Mouse (Mus musculus): Measurements from ENCODE around the gene Fpgs. TPM values are rescaled to one million over a fixed set of nuclear protein-coding genes. Genes with fewer than 3 reads are reported as not detected.
A peak's percentile ranks its signal among the peaks of the same experiment; 100 is the strongest.

Gene Fpgs
- polyA plus RNA-seq (2021): 28.9 TPM

DNA sequence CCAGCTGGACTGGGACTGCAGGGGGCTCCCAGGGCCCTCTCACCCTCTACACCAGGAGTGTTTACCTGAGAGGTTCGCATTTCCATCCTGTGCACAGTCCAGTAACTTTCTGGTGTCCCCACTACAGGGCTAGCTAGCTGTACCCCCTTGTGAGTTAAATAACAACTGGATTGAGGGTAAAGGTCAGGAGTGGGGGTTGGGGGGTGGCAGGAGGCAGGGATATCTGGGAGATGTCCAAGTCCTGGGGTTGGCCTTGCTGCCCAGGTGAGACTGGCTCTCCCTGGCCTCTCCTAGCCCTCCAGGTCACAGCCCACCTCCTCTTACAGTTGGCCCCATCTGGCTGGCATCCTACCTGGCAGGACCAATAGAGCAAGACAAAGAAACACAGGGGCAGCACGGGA is at the start of gene Fpgs:
TSS of gene Fpgs (minus strand) at position 125 of the 401 bp plus-strand sequence.
- DNase-seq (ENCODE audit: low read depth, low spot score) (no peak), ATAC-seq (no peak)
- ChIA-PET POLR2A (interaction anchor here (0.6 to 1.3 kb wide), 2 partner anchors 8 to 65 kb away, joined by 4 to 5 read pairs; no protein-coding TSS in a partner anchor), CTCF (no interaction called here)
- in situ Hi-C loops (cut with MboI; ENCODE audit: low pct_unique_long_range_greater_than_20kb): no loop called here
- H3K27me3 ChIP-seq: no peaks in the 10 kb centered on the region
- no peak for TF ChIP-seq CTCF (IDR thresholded peaks at IDR 0.05)

DNA sequence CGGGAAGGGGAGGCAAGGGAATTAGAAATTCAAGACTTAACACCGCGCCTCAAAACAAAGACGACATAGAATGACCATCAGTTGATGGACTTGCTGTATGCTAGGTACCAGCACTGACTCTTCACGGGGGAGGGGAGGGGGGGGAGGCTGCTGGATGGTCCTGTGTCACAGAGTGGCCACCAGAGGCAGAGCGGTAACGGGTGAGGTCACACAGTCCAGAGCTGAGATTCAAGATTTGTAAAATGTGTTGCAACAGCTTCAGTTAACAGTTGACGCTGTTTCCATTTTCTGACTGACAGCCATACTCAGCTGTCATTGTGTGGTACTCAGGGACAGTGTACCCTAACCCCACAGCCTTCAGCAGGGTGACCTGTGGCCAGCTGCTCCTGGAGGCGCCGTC is 48.2 kb upstream of the Fpgs start:
- DNase-seq (ENCODE audit: low read depth, low spot score): no peak
- no peaks in the 10 kb centered on the region for H3K27me3 ChIP-seq
- ChIA-PET POLR2A (no interaction called here), CTCF (no interaction called here)
- ATAC-seq: no peak
- in situ Hi-C loops (cut with MboI; ENCODE audit: low pct_unique_long_range_greater_than_20kb): no loop called here
- TF ChIP-seq CTCF (IDR thresholded peaks at IDR 0.05): no peak

DNA sequence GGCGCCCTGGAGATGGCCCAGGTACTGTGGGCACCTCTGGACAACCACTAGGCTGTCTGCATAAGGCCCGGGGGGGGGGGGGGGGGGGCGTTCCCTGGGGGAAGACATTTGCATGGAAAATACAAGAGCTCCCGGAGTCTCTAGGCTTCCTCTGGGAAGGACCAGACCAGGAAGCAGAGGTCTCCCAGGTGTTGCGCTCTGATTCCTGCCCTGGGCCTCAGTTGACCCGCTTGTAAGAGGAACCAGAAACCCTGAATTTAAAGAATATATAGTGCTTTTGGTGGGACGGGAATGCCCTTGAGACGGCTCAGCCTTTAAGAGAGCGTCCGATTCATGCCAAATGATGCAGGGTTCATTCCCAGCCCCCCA is 47.7 kb upstream of the Fpgs start:
- no peak for TF ChIP-seq CTCF (IDR thresholded peaks at IDR 0.05)
- DNase-seq (ENCODE audit: low read depth, low spot score): no peak
- ATAC-seq: no peak
- no peaks in the 10 kb centered on the region for H3K27me3 ChIP-seq
- in situ Hi-C loops (cut with MboI; ENCODE audit: low pct_unique_long_range_greater_than_20kb): no loop called here
- CTCF ChIA-PET: interaction anchor here (1.7 kb wide), 1 partner anchor 39 kb away, joined by 4 read pairs; the partner anchor contains the start of gene Cdk9
- POLR2A ChIA-PET: no interaction called here

DNA sequence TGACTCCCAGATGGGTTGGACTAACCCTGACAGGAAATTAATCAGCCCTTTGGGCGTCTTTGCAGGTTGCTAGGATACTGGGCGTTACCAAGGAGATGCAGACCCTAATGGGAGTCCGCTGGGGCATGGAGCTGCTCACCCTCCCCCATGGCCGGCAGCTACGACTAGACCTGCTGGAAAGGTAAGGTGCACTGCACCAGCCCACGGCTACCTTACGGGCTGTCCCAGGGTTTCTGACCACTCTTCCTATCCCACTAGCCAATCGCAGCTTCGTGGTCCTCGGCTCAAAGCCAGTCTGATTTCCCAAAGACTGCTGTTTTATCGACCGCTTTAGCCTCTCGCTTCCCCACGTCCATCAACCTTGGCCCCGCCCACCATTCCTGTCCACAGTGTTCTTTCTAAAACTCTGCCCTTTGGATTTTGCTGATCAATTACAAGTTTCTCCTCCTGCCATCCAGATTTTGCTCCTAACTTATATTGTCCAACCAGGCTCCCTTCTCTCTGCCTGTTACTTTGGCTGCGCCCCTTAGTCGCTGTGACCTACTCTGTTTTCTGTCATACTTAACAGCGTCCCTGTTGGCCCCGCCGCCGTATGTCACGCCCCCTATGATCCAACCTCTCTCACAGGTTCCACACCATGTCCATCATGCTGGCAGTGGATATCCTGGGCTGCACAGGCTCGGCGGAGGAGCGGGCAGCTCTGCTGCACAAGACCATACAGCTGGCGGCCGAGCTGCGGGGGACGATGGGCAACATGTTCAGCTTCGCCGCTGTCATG is 47.1 kb upstream of the Fpgs start:
- POLR2A ChIA-PET: no interaction called here
- ATAC-seq (no peak), DNase-seq (ENCODE audit: low read depth, low spot score) (no peak)
- TF ChIP-seq CTCF (IDR thresholded peaks at IDR 0.05): no peak
- H3K27me3 ChIP-seq: no peaks in the 10 kb centered on the region
- CTCF ChIA-PET: interaction anchor here (1.7 kb wide), 1 partner anchor 38 kb away, joined by 4 read pairs; the partner anchor contains the start of gene Cdk9
- in situ Hi-C loops (cut with MboI; ENCODE audit: low pct_unique_long_range_greater_than_20kb): no loop called here

DNA sequence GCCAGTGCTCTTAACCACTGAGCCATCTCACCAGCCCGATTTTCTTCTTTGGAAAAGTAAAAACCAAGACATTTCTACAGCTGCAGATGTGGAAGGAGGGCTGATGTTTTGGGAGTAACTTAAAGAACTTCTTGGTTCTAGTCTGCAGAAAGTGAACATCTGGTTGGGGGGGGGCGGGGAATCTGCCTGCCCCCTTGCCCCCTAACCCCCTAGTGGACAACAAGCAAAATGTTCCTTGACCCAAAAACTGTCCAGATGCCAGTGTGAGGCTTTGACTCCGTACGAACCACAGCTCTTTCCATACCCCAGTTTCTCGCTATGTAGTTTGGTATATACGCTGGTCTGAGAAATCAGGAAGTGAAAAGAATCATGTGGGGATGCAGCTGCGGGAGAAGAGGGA is 46.3 kb upstream of the Fpgs start:
- POLR2A ChIA-PET: interaction anchor here (0.6 to 0.9 kb wide), 2 partner anchors 10 to 36 kb away, joined by 4 to 9 read pairs; no protein-coding TSS in a partner anchor
- DNase-seq (ENCODE audit: low read depth, low spot score) (no peak), ATAC-seq (no peak)
- in situ Hi-C loops (cut with MboI; ENCODE audit: low pct_unique_long_range_greater_than_20kb): no loop called here
- no peak for TF ChIP-seq CTCF (IDR thresholded peaks at IDR 0.05)
- no peaks in the 10 kb centered on the region for H3K27me3 ChIP-seq
- CTCF ChIA-PET: interaction anchor here (1.7 kb wide), 1 partner anchor 37 kb away, joined by 4 read pairs; the partner anchor contains the start of gene Cdk9

DNA sequence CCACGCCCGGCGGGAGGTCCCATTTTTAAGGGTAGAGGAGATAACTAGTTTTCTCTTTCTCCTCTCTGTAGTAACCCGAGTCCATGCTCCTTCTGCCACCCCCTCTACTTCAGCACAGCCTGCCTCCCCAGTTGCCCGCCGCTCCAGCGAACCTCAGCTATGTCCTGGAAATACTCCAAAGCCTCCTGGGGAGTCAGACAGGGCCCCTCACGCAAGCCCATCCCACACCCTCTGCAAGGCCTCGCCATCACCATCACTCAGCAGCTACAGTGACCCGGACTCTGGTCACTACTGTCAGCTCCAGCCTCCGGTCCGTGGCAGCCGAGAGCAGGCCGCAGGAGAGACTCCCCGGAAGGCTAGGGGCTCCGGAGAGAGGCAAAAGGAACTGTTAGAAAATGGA is 45.1 kb upstream of the Fpgs start:
- no peak for TF ChIP-seq CTCF (IDR thresholded peaks at IDR 0.05)
- in situ Hi-C loops (cut with MboI; ENCODE audit: low pct_unique_long_range_greater_than_20kb): no loop called here
- DNase-seq (ENCODE audit: low read depth, low spot score) (peak; percentile 30), ATAC-seq (peak; percentile 70)
- no peaks in the 10 kb centered on the region for H3K27me3 ChIP-seq
- CTCF ChIA-PET: interaction anchor here (0.7 to 2.2 kb wide), 3 partner anchors 18 to 207 kb away, joined by 3 to 5 read pairs (median 4); no protein-coding TSS in a partner anchor
- POLR2A ChIA-PET: no interaction called here

DNA sequence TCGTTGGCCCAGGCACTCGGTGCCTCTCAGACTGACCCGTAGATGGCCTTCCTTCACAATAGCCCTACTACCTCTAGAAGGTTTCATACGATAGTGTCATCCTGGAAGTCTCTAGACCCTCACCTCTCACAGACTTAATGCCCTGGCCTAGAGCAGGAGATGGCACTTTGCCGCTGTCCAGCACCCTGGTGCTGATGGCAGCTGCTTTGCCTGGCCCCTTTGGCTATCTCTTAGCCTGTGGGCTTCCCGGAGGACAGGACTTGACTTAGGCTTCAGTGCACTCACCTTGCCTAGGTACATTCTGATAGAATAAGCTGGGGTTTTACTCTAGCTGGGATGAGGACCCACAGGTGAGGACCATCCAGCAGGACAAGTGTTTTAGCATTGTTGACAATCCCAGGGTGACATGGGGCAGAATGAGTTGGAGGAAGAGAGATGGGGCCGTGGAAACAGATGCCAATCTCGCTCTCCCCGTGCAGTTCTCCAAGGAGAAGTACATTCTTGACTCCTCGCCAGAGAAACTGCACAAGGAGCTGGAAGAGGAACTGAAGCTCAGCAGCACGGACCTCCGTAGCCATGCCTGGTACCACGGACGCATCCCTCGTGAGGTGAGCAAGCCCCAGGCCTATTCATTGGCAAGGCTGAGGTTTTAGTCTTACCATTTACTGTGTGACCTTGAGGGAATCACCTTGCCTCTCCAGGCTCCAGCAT is 40.5 kb upstream of the Fpgs start:
- no peak for TF ChIP-seq CTCF (IDR thresholded peaks at IDR 0.05)
- in situ Hi-C loops (cut with MboI; ENCODE audit: low pct_unique_long_range_greater_than_20kb): no loop called here
- POLR2A ChIA-PET: no interaction called here
- DNase-seq (ENCODE audit: low read depth, low spot score): no peak
- no peak for ATAC-seq
- H3K27me3 ChIP-seq: peaks cover 23% of the 10 kb centered on the region
- CTCF ChIA-PET: interaction anchor here (1.6 kb wide), 1 partner anchor 12 kb away, joined by 3 read pairs; the partner anchor contains the start of gene Tor2a

DNA sequence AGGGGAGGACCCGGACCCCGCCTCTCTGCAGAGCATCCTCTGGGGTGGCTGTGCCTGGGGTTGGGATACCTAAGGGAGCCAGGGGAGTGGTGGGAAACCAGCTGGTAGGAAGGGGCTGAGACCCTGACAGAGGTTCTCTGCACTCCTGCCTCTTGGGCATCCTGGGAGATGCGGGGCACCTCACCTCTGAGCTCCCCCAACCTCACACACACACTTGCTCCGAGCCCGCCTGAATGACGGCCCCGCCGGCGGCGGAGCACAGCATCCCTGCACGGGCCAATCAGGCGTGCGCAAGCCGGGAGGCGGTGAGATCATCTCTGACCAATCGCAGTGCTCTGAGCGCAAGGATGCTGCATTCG is 38.2 kb upstream of the Fpgs start:
- ChIA-PET POLR2A (no interaction called here), CTCF (no interaction called here)
- in situ Hi-C loops (cut with MboI; ENCODE audit: low pct_unique_long_range_greater_than_20kb): no loop called here
- no peak for TF ChIP-seq CTCF (IDR thresholded peaks at IDR 0.05)
- ATAC-seq (no peak), DNase-seq (ENCODE audit: low read depth, low spot score) (no peak)
- peaks cover 23% of the 10 kb centered on the region for H3K27me3 ChIP-seq

DNA sequence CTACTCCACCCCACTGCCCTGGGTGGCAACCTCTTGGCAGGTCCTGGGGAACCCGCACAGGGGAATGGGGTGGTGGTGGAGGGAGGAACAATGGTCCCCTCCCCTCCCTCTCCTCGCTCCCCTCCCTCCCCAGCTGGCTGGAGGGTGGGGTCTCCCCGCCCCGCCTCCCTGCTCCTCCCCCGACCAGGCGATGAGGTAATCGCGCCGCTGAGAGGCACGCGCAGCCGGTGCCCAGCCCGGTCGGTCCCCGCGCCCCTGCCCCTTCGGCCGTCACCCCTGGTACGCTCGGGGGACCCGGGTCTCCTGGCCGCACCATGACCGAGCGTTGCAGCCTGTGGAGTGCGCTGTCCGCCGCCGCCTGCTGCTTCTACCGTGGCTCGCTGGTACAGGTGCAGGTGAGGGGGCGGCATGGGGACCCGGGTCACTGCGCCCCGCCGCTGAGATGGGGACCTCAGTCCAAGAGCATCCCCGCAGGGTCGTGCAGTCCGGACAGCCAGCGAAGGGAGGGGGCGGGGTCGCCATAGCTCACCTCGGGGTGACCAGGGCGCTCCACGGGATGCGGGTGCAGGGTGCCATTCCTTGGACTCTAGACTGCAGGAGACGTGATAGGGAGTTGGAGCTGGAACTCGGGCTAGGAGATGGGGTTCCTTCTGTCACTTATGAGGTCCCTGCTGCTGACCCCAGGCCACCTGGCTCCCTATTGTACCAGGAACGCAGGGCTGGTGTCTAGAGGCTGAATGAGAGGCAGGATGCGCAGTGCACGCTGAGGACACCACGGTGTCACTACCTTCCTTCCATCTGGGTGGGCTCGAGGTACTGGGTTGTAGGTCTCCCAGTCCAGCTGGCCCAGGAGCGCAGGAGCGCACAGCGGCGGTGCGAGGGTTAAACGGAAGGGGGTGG is 37.6 kb upstream of the Fpgs start:
- peaks cover 23% of the 10 kb centered on the region for H3K27me3 ChIP-seq
- peak; percentile 23 for ATAC-seq
- POLR2A ChIA-PET: interaction anchor here (0.6 kb wide), 1 partner anchor 31 kb away, joined by 3 read pairs; no protein-coding TSS in a partner anchor
- in situ Hi-C loops (cut with MboI; ENCODE audit: low pct_unique_long_range_greater_than_20kb): no loop called here
- TF ChIP-seq CTCF (IDR thresholded peaks at IDR 0.05): no peak
- CTCF ChIA-PET: interaction anchor here (1.2 kb wide), 1 partner anchor 126 kb away, joined by 3 read pairs; no protein-coding TSS in a partner anchor
- DNase-seq (ENCODE audit: low read depth, low spot score): no peak

DNA sequence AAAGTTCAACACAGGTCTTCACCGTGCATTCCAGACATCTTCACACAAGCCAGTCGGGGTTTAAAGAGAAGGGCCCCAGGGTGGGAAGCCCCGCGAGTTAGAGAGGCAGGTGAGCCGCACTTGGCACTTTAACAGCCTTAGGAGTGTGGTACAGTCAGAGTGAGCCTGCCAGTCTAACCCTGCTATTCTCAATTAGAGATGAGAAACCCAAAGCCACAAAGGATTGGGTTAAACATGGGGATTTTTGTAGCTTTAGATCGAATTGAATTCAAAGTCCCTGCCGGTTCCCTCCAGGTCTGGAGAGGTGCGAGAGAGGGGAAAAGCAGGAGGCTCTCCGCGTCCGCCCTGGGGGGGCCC is 36.9 kb upstream of the Fpgs start, which contains the start of gene 6330409D20Rik:
TSS of gene 6330409D20Rik (minus strand) at position 101 of the 357 bp plus-strand sequence.
- H3K27me3 ChIP-seq: peaks cover 23% of the 10 kb centered on the region
- no peak for TF ChIP-seq CTCF (IDR thresholded peaks at IDR 0.05)
- in situ Hi-C loops (cut with MboI; ENCODE audit: low pct_unique_long_range_greater_than_20kb): no loop called here
- ChIA-PET POLR2A (no interaction called here), CTCF (interaction anchor here (1.2 kb wide), 1 partner anchor 127 kb away, joined by 3 read pairs; no protein-coding TSS in a partner anchor)
- DNase-seq (ENCODE audit: low read depth, low spot score): no peak
- ATAC-seq: no peak
